Mouse (Mus musculus): ENCODE data around the gene Cbx4.
A peak's percentile ranks its signal among the peaks of the same experiment; 100 is the strongest.
"Not testable (repeated sequence)": the region's sequence is repeated elsewhere in the genome, so short reads cannot be mapped to it uniquely, and the experiment has no call there.

The Cbx4 gene

GRCm38 (mm10) chr11:119111345-119111744 lies 25.3 kb upstream of the Cbx4 start:
- DNase-seq (ENCODE audit: low spot score in 2 of 2), result peak in 1 of 2 experiments; percentile 59

GRCm38 (mm10) chr11:119109415-119110071 lies 23.5 kb upstream of the Cbx4 start:
- no peak for DNase-seq (ENCODE audit: low spot score in 2 of 2)

- peak in 1 of 2 experiments; percentile 62 for DNase-seq (ENCODE audit: low spot score in 2 of 2)
Observed at GRCm38 (mm10) chr11:119108573-119109263, 22.7 kb upstream of the Cbx4 start.

- no peak for DNase-seq (ENCODE audit: low spot score in 2 of 2)
Observed at GRCm38 (mm10) chr11:119106289-119106688, 20.3 kb upstream of the Cbx4 start.

- no peak for DNase-seq (ENCODE audit: low spot score in 2 of 2)
Observed at GRCm38 (mm10) chr11:119105748-119106147, 19.7 kb upstream of the Cbx4 start.

- DNase-seq (ENCODE audit: low spot score in 2 of 2), result no peak
Observed at GRCm38 (mm10) chr11:119105071-119105609, 19.1 kb upstream of the Cbx4 start.

GRCm38 (mm10) chr11:119103991-119104390 lies 18.0 kb upstream of the Cbx4 start:
- DNase-seq (ENCODE audit: low spot score in 2 of 2), result no peak

- not testable (repeated sequence) for DNase-seq (ENCODE audit: low spot score in 2 of 2)
Observed at GRCm38 (mm10) chr11:119100355-119100754, 14.3 kb upstream of the Cbx4 start.

- no peak for DNase-seq (ENCODE audit: low spot score in 2 of 2)
Observed at GRCm38 (mm10) chr11:119098202-119098601, 12.2 kb upstream of the Cbx4 start.

GRCm38 (mm10) chr11:119095441-119095840 lies 9.4 kb upstream of the Cbx4 start:
- no peak for DNase-seq (ENCODE audit: low spot score in 2 of 2)

GRCm38 (mm10) chr11:119093322-119093721 lies 7.3 kb upstream of the Cbx4 start:
- no peak for DNase-seq (ENCODE audit: low spot score in 2 of 2)

- no peak for DNase-seq (ENCODE audit: low spot score in 2 of 2)
Observed at GRCm38 (mm10) chr11:119092286-119092685, 6.3 kb upstream of the Cbx4 start.

- DNase-seq (ENCODE audit: low spot score in 2 of 2), result peak; percentile 38 to 57
Observed at GRCm38 (mm10) chr11:119091598-119091991, 5.6 kb upstream of the Cbx4 start.

GRCm38 (mm10) chr11:119090961-119091597 lies 5.1 kb upstream of the Cbx4 start:
- peak in 1 of 2 experiments; percentile 24 for DNase-seq (ENCODE audit: low spot score in 2 of 2)

- DNase-seq (ENCODE audit: low spot score in 2 of 2), result no peak
Observed at GRCm38 (mm10) chr11:119090076-119090960, 4.3 kb upstream of the Cbx4 start.

GRCm38 (mm10) chr11:119089235-119090075 lies 3.4 kb upstream of the Cbx4 start:
- peak in 1 of 2 experiments; percentile 57 for DNase-seq (ENCODE audit: low spot score in 2 of 2)

- peak in 1 of 2 experiments; percentile 34 for DNase-seq (ENCODE audit: low spot score in 2 of 2)
Observed at GRCm38 (mm10) chr11:119088391-119089234, 2.6 kb upstream of the Cbx4 start.

GRCm38 (mm10) chr11:119087301-119088082 lies 1.5 kb upstream of the Cbx4 start:
- peak in 1 of 2 experiments; percentile 19 for DNase-seq (ENCODE audit: low spot score in 2 of 2)

Data from natural killer cell, adult 2 months (primary cell).